Mouse (Mus musculus): ENCODE data around the gene Bex4.

- TF ChIP-seq CTCF (IDR thresholded peaks at IDR 0.05; ENCODE audit: borderline replicate concordance, insufficient read depth, low read depth, low read length) (no peak), POLR2A (IDR thresholded peaks at IDR 0.05; ENCODE audit: borderline replicate concordance, insufficient read depth, low read length) (no peak)
Observed at GRCm38 (mm10) chrX:136104046-136104723, 34.6 kb upstream of the Bex4 start.
